12 mouse cellular contexts compared by ENCODE assay signal in genomic region chr8:71667256-71667655, GRCm38 (mm10). TPM values are rescaled to one million over a fixed set of nuclear protein-coding genes. Genes with fewer than 3 reads are reported as not detected.
DNase-seq lines count a peak whose midpoint lies in the region; ATAC-seq lines count a peak whose summit lies in the region.
"Had no signal": no experiment of that assay in that cellular context is flagged by ENCODE, and none has a peak within 500 bp of the region (broad histone marks: within the 10 kb centered on the region; RNA-seq: fewer than 3 reads in every experiment).

No protein-coding gene starts in this region.

- H3K27ac ChIP-seq in heart, embryonic 12.5 days (ENCODE audit: poor library complexity, severe bottlenecking): peak overlapping the region; percentile 81
- H3K27ac ChIP-seq in hindbrain, embryonic 10.5 days: peak overlapping the region; percentile 68
- H3K27ac ChIP-seq in midbrain, embryonic 14.5 days (replicated peaks; ENCODE audit: low read depth, low read length): peak overlapping the region; percentile 66
- H3K27ac ChIP-seq: embryonic facial prominence, embryonic 12.5 days; stomach, embryonic 15.5 days had no signal

- intact Hi-C loops in heart, postnatal 25 days (cut with DNase I): no loop called here

- no peak overlapping the region for H3K4me3 ChIP-seq in heart, embryonic 12.5 days
- peak overlapping the region; percentile 2; the same call in 1 of the 2 replicates for H3K4me3 ChIP-seq in hindbrain, embryonic 10.5 days
- H3K4me3 ChIP-seq in midbrain, embryonic 14.5 days (replicated peaks; ENCODE audit: low read depth, low read length): no peak overlapping the region
- H3K4me3 ChIP-seq: embryonic facial prominence, embryonic 12.5 days; stomach, embryonic 15.5 days had no signal

- peak overlapping the region; percentile 60 for H3K9ac ChIP-seq in heart, embryonic 12.5 days
- peak overlapping the region; percentile 55 for H3K9ac ChIP-seq in midbrain, embryonic 14.5 days (replicated peaks; ENCODE audit: low read length)
- H3K9ac ChIP-seq: embryonic facial prominence, embryonic 12.5 days; stomach, embryonic 15.5 days had no signal

- WGBS in heart, embryonic 12.5 days: 67% methylated on average over 5 of the region's 5 CpGs
- 55% methylated on average over 5 of the region's 5 CpGs for WGBS in hindbrain, embryonic 10.5 days
- WGBS in midbrain, embryonic 14.5 days: 34% methylated on average over 5 of the region's 5 CpGs

- ATAC-seq in heart, embryonic 12.5 days (ENCODE audit: insufficient number of reproducible peaks, low FRiP score): no peak
- ATAC-seq in midbrain, embryonic 14.5 days (ENCODE audit: low FRiP score, low TSS enrichment): no peak
- ATAC-seq: CD4-positive, CD25-positive, alpha-beta regulatory T cell, adult 4 months had no signal

- DNase-seq in heart, postnatal 25 days (ENCODE audit: low spot score): no peak
- DNase-seq in NIH3T3 (ENCODE audit: low read depth) (peak; percentile 45), adipocyte (ENCODE audit: low spot score) (no peak)
- DNase-seq in hindbrain, embryonic 10.5 days (ENCODE audit: low spot score): no peak
- DNase-seq in midbrain, embryonic 14.5 days: peak; percentile 68
- DNase-seq in right cerebral cortex, postnatal 25 days: no peak
- DNase-seq in thymus, postnatal 10 days (ENCODE audit: low spot score in 2 of 2): no peak

- H3K27me3 ChIP-seq in heart, embryonic 12.5 days (replicated peaks): peaks cover 22% of the 10 kb centered on the region
- peaks cover 87% of the 10 kb centered on the region for H3K27me3 ChIP-seq in hindbrain, embryonic 10.5 days (ENCODE audit: insufficient read depth, poor library complexity, severe bottlenecking)
- H3K27me3 ChIP-seq in midbrain, embryonic 14.5 days (ENCODE audit: control insufficient read depth, insufficient read depth, low read length): peaks cover 4% of the 10 kb centered on the region; the same call in 1 of the 2 replicates

- H3K4me2 ChIP-seq in heart, embryonic 12.5 days: peak overlapping the region; percentile 66; the same call in 1 of the 2 replicates
- peak overlapping the region; percentile 43 for H3K4me2 ChIP-seq in midbrain, embryonic 14.5 days (ENCODE audit: low read length)

- H3K4me1 ChIP-seq in heart, embryonic 12.5 days (replicated peaks): peaks cover 56% of the 10 kb centered on the region
- H3K4me1 ChIP-seq in hindbrain, embryonic 10.5 days (replicated peaks): peaks cover 70% of the 10 kb centered on the region
- peaks cover 44% of the 10 kb centered on the region for H3K4me1 ChIP-seq in midbrain, embryonic 14.5 days (ENCODE audit: control insufficient read depth, insufficient read depth, low read length)

- no peaks in the 10 kb centered on the region for H3K36me3 ChIP-seq in heart, embryonic 12.5 days
- H3K36me3 ChIP-seq in hindbrain, embryonic 10.5 days: no peaks in the 10 kb centered on the region
- H3K36me3 ChIP-seq in midbrain, embryonic 14.5 days (ENCODE audit: control insufficient read depth, insufficient read depth, low read length): peaks cover 21% of the 10 kb centered on the region
- H3K36me3 ChIP-seq: embryonic facial prominence, embryonic 12.5 days; stomach, embryonic 15.5 days had no signal

- H3K9me3 ChIP-seq in heart, embryonic 12.5 days (replicated peaks): no peaks in the 10 kb centered on the region
- H3K9me3 ChIP-seq in hindbrain, embryonic 10.5 days: no peaks in the 10 kb centered on the region
- no peaks in the 10 kb centered on the region for H3K9me3 ChIP-seq in midbrain, embryonic 14.5 days (ENCODE audit: control insufficient read depth, low read length)
- H3K9me3 ChIP-seq: embryonic facial prominence, embryonic 12.5 days; stomach, embryonic 15.5 days had no signal

RNA-seq across cellular contexts. Expression of gene Unc13a, which starts 4.3 kb away (rescaled TPM):
- polyA plus RNA-seq in heart, embryonic 12.5 days (2016; fragmentation: Nextera tagmentation; extraction: Ambion mirVana): 0.47 and 0.64 TPM in 2 replicates
- under 1 TPM; 0.73 to 0.83 TPM for total RNA-seq in heart, postnatal 25 days (2021)
- polyA plus RNA-seq in hindbrain, embryonic 10.5 days (2016; fragmentation: Nextera tagmentation; extraction: Ambion mirVana): 4.4 and 8.4 TPM in 2 replicates
- polyA plus RNA-seq in midbrain, embryonic 14.5 days (2014; fragmentation: Nextera tagmentation; extraction: Ambion mirVana): 17.4 and 18.9 TPM in 2 replicates

RNA-seq across cellular contexts. Expression of gene Jak3, which starts 8.8 kb away (rescaled TPM):
- polyA plus RNA-seq in heart, embryonic 12.5 days (2016; fragmentation: Nextera tagmentation; extraction: Ambion mirVana): 10.6 and 11.8 TPM in 2 replicates
- total RNA-seq in heart, postnatal 25 days (2021): 1 to 10 TPM; 7.8 to 8.5 TPM
- 3.2 and 3.6 TPM in 2 replicates for polyA plus RNA-seq in hindbrain, embryonic 10.5 days (2016; fragmentation: Nextera tagmentation; extraction: Ambion mirVana)
- 2.5 and 3.6 TPM in 2 replicates for polyA plus RNA-seq in midbrain, embryonic 14.5 days (2014; fragmentation: Nextera tagmentation; extraction: Ambion mirVana)

RNA-seq across cellular contexts. Expression of gene Insl3, which starts 21.8 kb away (rescaled TPM):
- polyA plus RNA-seq in heart, embryonic 12.5 days (2016; fragmentation: Nextera tagmentation; extraction: Ambion mirVana): 2.0 and 2.4 TPM in 2 replicates
- 1 to 10 TPM; 4.0 to 4.8 TPM for total RNA-seq in heart, postnatal 25 days (2021)
- 0.37 and 0.58 TPM in 2 replicates for polyA plus RNA-seq in hindbrain, embryonic 10.5 days (2016; fragmentation: Nextera tagmentation; extraction: Ambion mirVana)
- polyA plus RNA-seq in midbrain, embryonic 14.5 days (2014; fragmentation: Nextera tagmentation; extraction: Ambion mirVana): 0.89 TPM in 1 of 2 replicates, not detected in the other
- polyA plus RNA-seq: limb, embryonic 11.5 days had no signal

RNA-seq across cellular contexts. Expression of gene B3gnt3, which starts 34.3 kb away (rescaled TPM):
- 3.4 and 3.7 TPM in 2 replicates for polyA plus RNA-seq in heart, embryonic 12.5 days (2016; fragmentation: Nextera tagmentation; extraction: Ambion mirVana)
- 1 to 10 TPM; 5.5 to 8.0 TPM for total RNA-seq in heart, postnatal 25 days (2021)
- polyA plus RNA-seq in hindbrain, embryonic 10.5 days (2016; fragmentation: Nextera tagmentation; extraction: Ambion mirVana): 0.64 and 1.0 TPM in 2 replicates
- polyA plus RNA-seq in midbrain, embryonic 14.5 days (2014; fragmentation: Nextera tagmentation; extraction: Ambion mirVana): 0.11 and 0.20 TPM in 2 replicates

RNA-seq across cellular contexts. Expression of gene Colgalt1, which starts 56.5 kb away (rescaled TPM):
- polyA plus RNA-seq in heart, embryonic 12.5 days (2016; fragmentation: Nextera tagmentation; extraction: Ambion mirVana): 60.7 and 61.4 TPM in 2 replicates
- 10 to 100 TPM; 41.3 to 43.1 TPM for total RNA-seq in heart, postnatal 25 days (2021)
- polyA plus RNA-seq in hindbrain, embryonic 10.5 days (2016; fragmentation: Nextera tagmentation; extraction: Ambion mirVana): 55.3 and 58.5 TPM in 2 replicates
- polyA plus RNA-seq in midbrain, embryonic 14.5 days (2014; fragmentation: Nextera tagmentation; extraction: Ambion mirVana): 60.4 and 70.3 TPM in 2 replicates

Comparison
In these comparisons a context has a peak if more than half of its experiments do, and no peak if none do; other contexts are left out.
1. DNase-seq: peak in NIH3T3 (single experiment) and midbrain, embryonic 14.5 days (single experiment); none in heart, postnatal 25 days (single experiment), hindbrain, embryonic 10.5 days (single experiment), right cerebral cortex, postnatal 25 days (single experiment), adipocyte (single experiment) and thymus, postnatal 10 days (0 of 2).
2. Peak in every context shown above with its lines, with median percentiles within 50 percentile points of each other: H3K27ac ChIP-seq.